Mouse (Mus musculus) ovary, postnatal 36 days (tissue): ENCODE data around the gene Ngdn.
A peak's percentile ranks its signal among the peaks of the same experiment; 100 is the strongest.
"Not testable (repeated sequence)": the region's sequence is repeated elsewhere in the genome, so short reads cannot be mapped to it uniquely, and the experiment has no call there.

ENCODE experiments used
- DNase-seq: peaks from one replicate; pipeline ENCODE4 v3.0.0; 2022; ENCODE audit warnings: low spot score, mixed read lengths

Ngdn gene

DNA sequence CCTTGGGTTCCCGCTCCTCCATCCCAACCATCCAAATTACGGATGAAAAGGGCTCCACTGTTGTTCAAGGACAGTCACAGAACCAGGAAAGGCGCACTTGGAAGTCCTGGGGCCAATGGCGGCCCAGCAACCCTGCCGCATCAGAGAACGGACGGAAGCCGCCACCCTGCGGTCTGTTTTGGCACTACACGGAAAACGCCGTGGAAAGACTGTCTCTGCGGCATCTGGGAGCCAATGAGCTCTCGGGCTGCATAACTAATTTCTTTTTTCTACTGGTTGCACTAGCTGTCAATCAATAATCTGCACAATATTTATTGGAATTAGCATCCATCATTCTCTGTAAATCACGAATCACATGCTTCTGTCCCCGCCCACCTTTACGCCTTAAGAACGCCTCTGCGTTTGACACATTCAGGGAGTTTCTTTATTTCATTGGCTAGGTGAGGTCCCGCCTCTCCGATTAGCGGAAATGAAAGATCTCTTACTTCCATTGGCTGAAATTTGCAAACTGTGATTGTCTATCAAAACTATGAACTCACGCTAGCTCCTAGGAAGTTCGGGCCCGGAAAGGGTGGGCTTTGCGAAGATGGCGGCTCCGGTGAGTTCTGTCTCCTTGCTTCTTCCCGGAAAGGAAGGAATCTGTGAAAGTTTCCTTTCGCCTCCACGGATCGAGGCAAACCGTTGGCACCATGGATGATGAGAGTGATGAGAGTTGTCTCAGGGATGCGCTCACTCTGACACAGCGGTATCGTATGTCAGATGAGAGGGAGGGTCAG is at the start of gene Ngdn:
Ngdn (plus strand) TSS at position 464 of the 776 bp plus-strand sequence.
- DNase-seq, result peak; percentile 98

DNA sequence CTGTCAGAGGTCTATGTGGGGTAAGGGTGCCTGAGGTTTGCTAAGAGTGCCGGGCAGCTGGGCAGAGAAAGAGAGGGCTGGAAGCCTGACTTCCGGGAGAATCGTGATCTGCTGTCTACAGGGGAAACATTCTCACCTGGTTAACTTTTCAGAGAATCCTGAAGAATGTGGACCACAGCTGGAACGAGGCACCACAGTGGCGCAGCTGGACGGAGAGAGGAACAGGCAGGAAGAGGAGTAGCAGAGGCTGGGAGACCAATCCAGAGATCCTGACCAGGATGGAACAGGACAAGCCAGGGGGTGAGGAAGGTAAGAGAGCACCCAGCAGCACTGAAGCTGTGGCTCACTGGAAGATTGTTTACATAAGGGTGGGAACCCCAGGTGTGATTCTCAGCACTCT is 49.6 kb upstream of the Ngdn start:
- DNase-seq, result no peak

DNA sequence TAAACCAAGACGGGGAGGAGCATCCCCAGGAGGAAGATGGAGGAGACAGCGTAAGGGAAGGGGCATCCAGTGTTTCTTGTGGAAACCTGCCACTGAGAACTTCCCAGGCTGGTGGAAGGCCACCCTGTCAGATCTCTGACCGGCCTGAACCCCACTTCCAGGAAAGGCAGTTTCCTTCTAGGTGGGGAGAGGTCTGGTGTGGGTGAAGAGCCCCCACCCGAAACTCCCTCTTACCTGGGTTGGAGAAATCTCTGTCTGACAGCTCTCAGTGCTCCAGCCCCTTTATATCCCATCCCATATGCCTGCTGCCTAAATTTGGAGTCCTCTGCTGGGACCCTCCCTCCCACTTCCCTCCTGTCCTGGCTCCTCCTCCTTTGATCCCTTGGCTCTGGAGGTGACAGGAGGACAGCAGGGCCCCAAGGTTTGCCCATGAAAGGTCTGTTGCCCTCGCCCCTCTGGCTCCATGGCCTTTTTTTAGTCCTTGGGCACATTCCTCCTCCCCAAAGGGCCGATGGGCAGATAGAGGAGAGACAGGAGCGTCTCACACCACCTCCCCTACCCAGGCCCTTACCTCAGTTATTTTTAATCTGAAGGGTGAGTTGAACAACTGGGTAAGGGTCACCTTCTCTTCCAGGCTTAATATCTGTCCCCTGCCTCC is 48.8 kb upstream of the Ngdn start, which contains the start of gene Myh6:
Myh6 (minus strand) TSS at position 608 of the 658 bp plus-strand sequence.
- no peak for DNase-seq

DNA sequence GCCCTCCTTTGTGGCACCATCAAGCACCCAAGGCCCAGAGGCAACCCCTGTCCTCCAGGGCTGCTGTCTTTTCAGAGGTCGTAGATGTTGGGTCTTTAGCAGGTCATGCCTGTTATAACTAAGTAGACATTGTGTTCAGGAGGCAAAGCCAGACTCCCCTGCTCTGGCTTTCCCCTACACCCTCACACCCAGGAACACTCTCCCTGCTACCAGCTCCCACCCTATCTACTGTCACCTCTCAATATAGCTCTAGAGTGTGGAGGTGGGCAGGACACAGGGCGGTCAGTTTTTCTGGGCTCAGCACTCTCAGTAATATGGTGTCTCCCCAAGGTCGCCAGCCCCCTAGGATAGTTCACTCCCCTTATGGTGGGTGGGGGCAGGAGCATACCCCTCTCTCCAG is 47.4 kb upstream of the Ngdn start:
- DNase-seq, result no peak

DNA sequence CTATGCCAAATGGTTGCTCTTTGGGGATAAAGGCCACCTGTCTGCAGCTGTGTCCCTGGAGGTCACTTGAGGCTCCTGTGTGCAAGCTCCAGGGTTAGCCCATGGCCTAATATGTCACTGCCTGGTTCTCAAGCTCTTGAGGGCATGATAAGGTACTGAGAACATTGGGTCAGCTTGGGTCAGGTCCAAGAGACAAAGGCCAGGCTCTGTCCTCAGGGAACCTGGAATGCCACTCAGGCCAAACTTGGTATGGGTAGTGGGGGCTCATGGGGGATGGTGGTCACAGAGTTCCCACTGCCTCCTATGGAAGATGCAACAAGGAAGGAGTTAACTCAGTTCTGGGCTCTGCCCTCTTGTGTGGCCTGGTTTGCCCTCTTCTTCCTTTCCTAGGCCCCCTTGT is 46.9 kb upstream of the Ngdn start:
- no peak for DNase-seq

DNA sequence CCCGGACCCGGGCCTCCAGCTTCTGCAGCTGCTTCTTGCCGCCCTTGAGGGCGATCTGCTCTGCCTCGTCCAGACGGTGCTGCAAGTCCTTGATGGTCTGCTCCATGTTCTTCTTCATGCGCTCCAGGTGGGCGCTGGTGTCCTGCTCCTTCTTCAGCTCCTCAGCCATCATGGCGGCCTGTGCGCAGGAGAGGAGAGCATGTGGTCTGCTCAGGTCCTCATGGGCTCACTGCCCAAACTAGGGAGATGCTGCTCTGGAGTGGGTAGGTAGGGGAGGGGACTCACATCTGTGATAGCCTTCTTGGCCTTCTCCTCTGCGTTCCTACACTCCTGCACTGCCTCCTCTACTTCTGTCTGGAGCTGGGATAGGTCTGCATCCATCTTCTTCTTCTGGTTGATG is 42.5 kb upstream of the Ngdn start:
- not testable (repeated sequence) for DNase-seq

DNA sequence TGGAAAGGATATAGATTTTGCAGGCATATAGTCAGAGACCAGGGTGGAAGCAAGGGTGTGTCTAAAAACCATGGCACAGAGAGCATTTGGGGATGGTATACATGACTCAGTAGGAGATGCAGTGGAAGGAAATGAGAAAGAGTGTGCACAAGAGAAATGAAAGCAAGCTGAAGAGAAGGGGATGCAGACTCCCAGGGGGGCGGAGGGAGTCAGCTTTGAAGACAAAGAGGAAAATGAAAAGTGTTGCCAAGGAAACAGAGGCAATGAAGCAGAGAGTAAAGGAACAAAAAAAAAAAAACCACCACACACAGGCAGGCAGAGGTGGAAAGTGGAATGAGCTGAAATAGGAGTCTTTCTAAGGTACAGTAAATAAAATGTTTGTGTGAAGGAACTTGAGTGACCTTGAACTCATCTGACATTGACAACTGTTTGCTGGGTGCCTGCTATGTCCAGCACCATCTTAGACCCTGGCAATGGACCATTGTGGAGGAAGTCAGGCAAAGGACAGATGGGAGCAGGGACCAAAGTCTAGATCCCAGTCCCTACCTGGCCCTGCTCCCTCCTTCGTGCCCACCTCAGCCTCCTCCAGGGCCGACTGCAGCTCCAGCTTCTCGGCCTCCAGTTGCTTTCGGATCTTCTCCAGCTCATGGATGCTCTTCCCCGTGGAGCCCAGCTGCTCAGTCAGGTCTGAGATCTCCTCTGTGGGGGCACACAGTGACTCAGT is 41.0 kb upstream of the Ngdn start:
- no peak for DNase-seq

DNA sequence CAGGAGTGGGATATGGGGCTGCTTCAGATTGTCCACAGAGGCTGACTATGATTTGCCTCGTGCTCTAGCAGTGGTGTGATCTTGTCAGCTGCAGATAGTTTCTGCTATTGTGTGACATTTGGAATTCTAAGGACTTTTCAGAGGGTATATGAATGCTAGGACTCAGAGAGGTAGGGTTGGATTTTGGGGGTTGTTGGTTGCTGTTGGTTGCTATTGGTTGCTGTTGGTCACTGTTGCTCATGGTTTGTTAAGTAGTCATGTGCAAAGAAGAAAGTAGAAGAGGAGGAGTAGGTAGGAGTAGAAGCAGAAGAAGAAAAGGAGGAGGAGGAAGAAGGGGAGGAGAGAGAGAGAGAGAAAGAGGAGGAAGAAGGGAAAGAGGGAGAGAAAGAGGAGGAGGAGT is 38.6 kb upstream of the Ngdn start, which contains the start of gene Gm17428:
Gm17428 (plus strand) TSS at position 301 of the 400 bp plus-strand sequence.
- no peak for DNase-seq

DNA sequence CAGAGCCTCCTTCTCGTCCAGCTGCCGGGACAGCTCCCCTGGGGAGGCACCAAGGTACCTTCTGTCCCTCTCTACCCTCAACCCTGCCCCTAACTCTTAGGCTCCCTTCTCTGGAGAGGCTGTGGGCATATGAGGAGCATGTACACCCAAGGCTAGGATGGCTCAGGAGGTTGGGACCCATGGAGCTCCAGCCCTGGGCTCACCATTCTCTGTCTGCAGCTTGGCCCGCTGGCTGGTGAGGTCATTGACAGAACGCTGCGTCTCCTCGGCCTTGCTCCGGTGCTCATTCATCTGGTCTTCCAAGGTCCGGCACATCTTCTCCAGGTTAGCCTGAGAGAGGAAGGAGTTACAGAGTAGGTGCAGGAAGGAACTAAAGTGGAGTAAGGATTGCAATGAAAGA is 36.6 kb upstream of the Ngdn start:
- no peak for DNase-seq

DNA sequence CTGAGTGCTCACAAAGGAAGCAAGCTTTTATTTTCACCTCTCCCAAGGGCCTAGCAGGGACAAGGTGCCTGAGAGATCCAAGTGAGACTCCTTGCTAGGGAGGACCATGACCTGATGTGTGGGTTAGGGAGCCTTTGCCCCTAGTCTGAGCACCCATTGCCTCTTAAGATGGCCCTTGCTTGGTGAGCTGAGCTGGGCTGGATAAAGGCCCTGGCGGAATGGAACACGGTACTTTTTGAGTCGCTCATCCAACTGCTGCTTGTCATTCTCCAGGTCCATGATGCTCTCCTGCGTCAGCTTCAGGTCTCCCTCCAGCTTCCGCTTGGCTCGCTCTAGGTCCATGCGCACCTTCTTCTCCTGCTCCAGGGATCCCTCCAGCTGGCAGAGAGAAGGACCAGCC is 33.3 kb upstream of the Ngdn start:
- DNase-seq, result no peak

DNA sequence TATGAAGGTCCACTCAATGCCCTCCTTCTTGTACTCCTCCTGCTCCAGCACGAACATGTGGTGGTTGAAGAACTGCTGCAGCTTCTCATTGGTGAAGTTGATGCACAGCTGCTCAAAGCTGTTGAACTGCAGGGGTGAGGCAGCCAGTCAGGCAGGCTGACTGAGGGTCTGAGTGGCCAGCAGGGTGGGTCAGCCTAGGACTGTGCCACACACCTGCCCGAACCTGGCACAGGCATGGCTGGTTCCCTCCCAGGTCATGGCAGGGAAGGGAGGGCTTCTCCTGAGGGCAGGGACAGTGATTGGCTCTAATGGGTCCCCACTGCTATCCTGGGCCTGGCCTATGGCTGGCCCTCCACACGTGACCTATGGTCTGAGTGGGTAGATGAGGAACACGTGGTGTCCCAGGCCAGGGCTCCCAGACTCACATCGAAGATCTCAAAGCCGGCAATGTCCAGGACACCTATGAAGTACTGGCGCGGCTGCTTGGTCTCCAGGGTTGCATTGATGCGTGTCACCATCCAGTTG is 26.8 kb upstream of the Ngdn start:
- not testable (repeated sequence) for DNase-seq

DNA sequence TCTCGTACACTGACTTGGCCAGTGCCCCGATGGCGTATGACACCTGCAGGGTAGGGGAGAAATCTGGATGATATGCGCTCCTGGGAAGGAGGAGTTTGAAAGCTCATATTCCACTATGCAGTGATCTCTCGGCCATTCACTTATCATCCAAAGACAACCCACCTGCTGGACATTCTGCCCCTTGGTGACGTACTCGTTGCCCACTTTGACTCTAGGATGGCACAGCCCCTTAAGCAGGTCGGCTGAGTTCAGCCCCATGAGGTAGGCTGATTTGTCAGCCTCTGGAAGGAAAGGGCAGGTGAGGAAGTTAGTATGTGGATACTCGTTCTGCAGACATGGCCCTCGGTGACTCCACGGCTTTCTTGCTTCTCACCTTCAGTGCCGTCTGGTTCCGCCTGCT is 26.4 kb upstream of the Ngdn start:
- DNase-seq, result no peak

DNA sequence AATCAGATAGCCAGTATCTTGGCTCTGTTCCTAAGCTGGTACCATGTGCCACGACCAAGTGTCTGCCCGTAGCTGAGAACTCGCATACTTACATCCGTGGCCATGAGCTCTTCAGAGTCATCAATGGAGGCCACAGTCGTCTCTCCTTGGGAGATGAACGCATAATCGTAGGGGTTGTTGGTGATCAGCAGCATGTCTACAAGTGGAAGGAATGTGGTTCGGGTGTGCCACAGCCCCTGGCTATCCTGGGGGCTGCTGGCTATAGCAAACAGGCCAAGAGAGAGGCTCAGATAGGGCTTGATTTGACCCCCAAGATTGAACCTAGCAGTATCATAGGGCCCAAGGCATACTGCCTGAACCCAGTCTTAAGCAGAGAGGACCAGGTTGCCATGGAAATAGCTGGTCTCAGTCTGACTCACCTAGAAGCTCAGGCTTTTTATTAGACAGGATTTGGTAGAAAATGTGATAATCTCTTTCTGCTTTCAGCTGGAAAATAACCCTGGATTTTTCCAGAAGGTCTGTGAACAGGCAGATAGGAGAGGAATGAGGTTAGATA is 25.3 kb upstream of the Ngdn start:
- no peak for DNase-seq

DNA sequence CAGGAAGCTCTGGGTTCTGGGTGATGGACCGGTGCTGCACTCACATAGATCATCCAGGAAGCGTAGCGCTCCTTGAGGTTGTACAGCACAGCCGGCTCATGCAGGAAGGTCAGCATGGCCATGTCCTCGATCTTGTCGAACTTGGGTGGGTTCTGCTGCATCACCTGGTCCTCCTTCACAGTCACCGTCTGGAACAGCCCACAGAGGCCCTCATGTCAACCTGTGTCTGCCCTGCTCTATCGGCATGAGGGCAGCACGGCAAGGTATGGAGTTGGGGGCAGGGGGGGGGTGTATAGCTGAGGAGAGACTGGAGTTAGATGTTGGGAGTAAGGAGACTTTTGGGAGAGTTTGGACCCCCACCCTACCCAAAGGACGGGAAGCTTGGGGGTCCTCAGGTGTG is 23.1 kb upstream of the Ngdn start:
- no peak for DNase-seq

DNA sequence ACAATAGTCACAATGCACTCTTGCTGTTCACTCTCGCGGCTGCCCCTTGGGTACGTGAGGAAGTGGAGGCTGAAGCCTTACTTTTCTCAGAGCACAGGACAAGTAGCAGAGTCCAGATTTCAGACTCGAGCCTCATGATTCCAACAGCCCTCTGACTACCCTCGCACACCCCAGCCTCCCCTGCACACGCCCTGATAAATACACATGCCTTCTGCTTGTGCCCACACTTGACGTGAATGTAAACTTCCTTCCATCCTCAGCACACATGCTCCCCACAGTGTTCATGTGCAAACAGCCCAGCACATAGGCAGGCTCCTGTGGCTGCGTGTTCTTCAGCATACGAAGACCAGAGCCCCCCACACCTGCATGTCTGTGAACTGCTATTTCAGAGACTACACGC is 21.6 kb upstream of the Ngdn start:
- DNase-seq, result no peak

DNA sequence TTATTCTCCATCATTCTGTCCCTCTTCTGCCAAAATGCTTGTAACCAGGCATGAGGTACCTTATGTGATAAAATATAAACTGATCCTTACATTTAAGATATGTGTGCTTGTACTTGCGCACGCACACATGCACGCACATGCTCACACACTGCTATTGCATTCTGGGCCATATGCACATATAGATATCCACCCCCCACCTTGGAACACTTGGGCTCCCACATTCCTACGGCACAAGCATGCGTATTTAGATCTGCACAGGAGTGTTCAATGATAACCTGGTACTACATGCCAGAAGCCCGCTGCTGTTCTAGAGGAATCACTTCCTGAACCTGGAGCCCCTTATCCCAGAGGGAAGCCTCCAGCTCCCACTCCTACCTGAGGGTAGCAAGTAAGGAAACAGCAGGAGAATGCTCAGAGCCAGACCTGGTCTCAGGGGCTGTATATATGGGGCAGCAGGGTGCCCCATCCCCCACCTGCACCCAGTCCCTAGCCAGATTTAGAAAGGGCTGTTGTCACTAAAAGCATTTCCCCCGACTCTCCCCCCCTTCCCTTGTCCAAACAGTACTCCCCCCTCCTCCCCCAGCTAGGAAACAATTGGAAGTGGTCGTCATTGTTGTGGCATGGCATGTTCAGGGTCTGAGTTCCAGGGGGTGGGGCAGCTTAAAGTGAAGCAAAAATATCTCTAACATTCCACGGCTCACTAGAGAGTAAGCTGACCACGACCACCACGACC is 21.0 kb upstream of the Ngdn start, which contains the start of gene Myh7:
Myh7 (minus strand) TSS at position 491 of the 733 bp plus-strand sequence.
- no peak for DNase-seq

DNA sequence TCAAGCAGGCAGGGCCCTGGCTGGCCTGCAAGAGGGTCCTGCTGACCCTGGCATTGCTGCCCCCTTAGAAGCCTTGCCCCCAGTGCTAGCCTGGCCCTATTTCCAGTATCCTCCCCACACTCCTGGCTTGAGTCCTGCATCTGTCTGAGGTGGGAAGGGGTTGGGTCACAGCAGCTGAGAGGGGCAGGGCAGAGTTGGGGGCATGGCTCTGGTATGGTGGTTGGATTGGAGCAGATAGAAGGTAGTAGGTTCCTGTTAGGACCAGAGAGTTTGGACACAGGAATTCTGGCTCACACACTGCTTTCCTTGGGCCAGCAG is 20.4 kb upstream of the Ngdn start:
- no peak for DNase-seq

DNA sequence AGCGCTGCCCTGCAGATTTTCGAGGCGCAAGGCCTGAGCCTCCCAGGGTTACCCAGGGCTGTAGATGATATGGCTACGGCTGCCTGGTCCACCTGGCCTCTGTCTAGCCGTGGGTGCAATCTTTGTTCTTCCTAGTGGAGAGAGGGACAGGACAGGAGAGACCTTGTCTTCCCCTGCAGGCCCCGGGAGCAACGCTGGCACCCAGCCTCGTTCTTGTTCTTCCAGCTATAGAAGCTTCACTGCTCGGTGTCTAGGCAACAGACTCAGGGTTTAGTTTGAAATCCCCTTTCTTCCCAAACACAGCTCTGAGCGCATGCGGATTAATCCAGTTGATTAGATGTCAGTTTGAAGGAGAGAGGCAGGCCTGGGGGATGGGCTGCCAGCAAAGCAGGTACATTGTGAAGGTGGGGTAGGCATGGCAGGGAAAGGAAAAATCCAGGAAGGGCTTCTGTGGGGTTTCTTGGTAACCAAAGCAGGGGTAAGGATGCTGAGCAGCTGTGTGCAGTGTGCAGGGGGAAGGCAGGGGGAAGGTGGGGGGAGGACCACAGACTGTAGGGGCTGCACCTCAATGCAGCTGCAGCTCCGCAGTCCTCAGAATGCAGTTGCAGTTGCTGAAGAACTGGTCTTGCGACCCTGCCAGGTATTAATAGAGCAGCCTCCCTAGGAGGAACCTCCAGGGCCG is 19.7 kb upstream of the Ngdn start:
- no peak for DNase-seq

DNA sequence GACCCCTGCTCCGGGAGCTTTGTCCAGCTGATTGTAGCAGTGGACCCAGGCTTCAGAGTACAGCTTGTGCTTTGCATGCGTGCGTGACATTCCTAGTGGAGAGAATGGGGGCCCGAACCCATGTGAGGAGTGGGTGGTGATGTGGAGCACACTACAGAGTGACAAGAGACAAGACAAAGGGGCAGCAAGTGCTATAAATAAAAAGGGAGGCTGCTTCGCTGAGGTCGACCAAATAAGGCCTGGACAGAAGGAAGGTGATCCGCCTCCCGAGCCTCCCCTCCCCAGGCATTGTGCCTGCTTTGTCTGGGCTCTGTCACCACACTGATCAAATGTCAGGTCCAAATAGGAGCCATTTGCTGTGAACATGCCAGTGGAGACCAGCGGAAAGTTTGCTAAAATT is 18.5 kb upstream of the Ngdn start:
- no peak for DNase-seq

DNA sequence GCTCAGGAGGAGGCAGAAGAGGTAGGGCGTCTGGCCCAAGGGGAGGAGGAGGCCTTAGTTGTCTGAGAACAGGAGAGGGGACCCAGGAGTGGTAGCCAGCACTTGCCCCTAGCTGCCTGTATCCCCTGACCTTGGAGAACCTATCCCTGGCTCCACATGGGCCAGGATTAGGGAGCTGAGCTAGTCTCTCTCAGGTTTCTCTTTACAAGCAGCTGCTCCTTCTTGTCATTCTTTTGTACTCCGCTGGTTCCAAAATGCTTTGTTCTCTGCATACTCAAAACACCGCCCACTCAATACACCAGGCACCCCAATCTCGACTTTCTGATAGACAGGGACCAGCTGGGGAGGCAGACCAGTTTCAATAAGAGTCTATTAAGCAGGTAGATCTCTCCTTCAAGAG is 18.0 kb upstream of the Ngdn start:
- DNase-seq, result no peak

DNA sequence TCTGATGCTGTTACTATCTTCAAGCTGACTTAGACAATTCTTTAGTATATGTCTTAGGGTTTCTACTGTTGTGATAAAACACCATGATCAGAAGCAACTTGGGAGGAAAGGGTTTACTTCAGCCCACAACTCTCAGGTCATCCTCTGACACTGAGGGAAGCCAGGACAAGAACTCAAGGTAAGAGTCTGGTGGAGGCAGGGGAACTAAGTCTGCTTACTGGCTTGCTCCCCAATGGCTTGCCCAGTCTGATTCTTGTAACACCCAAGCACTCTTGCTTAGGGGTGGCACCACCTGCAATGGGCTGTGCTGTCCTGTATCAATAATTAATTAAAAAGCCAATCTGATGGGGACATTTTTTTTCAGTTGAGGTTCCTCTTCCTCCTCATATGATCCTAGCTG is 16.6 kb upstream of the Ngdn start:
- no peak for DNase-seq
